Mouse (Mus musculus) liver, embryonic 14.5 days (tissue): ENCODE results near the gene Mfsd10. TPM values are rescaled to one million over a fixed set of nuclear protein-coding genes. Genes with fewer than 3 reads are reported as not detected.

Experiments
- ATAC-seq: fragments of 200-750 bp; cut with Nextera tagmentation; 2 replicates; pipeline ENCODE4 v1.8.0; 2017; ENCODE audit warnings: moderate number of reproducible peaks, mild to moderate bottlenecking, moderate library complexity; ENCODE audit not compliant: insufficient read depth
- DNase-seq, 3 experiments: peaks; one replicate each; pipeline ENCODE4 v3.0.0-alpha.2; 2012 to 2013; ENCODE audit warnings: low read depth in 3 of 3, low spot score in 3 of 3
- H3K27ac ChIP-seq: fragments of 300-500 bp; sonication (generic); 2 replicates; pipeline ENCODE4 v1.5.1; 2014; ENCODE audit warnings: moderate library complexity, mild to moderate bottlenecking, control low read depth, inconsistent platforms
- H3K27me3 ChIP-seq: fragments of 300-500 bp; sonication (generic); 2 replicates; pipeline ENCODE4 v1.6.1; 2014; ENCODE audit warnings: mild to moderate bottlenecking, low read length, moderate library complexity; ENCODE audit not compliant: control insufficient read depth, insufficient read depth
- H3K36me3 ChIP-seq: fragments of 300-500 bp; sonication (generic); replicated peaks from 2 replicates; pipeline ENCODE4 v1.6.1; 2014; ENCODE audit warnings: low read depth; ENCODE audit not compliant: control insufficient read depth, insufficient read depth
- H3K4me1 ChIP-seq, 2 experiments: fragments of 200-500 bp in 1 of 2; fragments of 300-500 bp in 1 of 2; sonication (generic) in 1 of 2; replicated peaks; 2 replicates each; pipeline ENCODE4 v1.6.1; 2012 to 2014; ENCODE audit warnings: antibody characterized with exemption in 1 of 2, inconsistent platforms in 1 of 2, low read length in 1 of 2; ENCODE audit not compliant: control insufficient read depth in 2 of 2, insufficient read depth in 2 of 2
- H3K4me2 ChIP-seq: fragments of 300-500 bp; sonication (generic); 2 replicates; pipeline ENCODE4 v1.6.1; 2014; ENCODE audit warnings: low read depth, mild to moderate bottlenecking, control low read depth, moderate library complexity
- H3K4me3 ChIP-seq, 2 experiments: fragments of 200-500 bp in 1 of 2; fragments of 300-500 bp in 1 of 2; sonication (generic) in 1 of 2; 2 replicates each; pipeline ENCODE4 v1.5.1; 2012 to 2014; ENCODE audit warnings: low read depth in 2 of 2, low read length in 2 of 2, mild to moderate bottlenecking in 2 of 2, control low read depth in 1 of 2, inconsistent platforms in 1 of 2, moderate library complexity in 1 of 2; ENCODE audit not compliant: insufficient read depth in 1 of 2
- H3K9ac ChIP-seq: fragments of 300-500 bp; sonication (generic); replicated peaks from 2 replicates; pipeline ENCODE4 v1.6.1; 2014; ENCODE audit warnings: mild to moderate bottlenecking, control low read depth, moderate library complexity
- H3K9me3 ChIP-seq: fragments of 300-500 bp; sonication (generic); 2 replicates; pipeline ENCODE4 v1.6.1; 2016; ENCODE audit warnings: low read length, mixed read lengths; ENCODE audit not compliant: control insufficient read depth
- CTCF ChIP-seq: IDR thresholded peaks from 2 replicates; pipeline ENCODE4 v1.5.1; 2016; ENCODE audit warnings: antibody characterized with exemption, low read depth, control low read depth
- EP300 ChIP-seq: IDR thresholded peaks from 2 replicates; pipeline ENCODE4 v1.6.1; 2016; ENCODE audit warnings: antibody characterized with exemption, low read depth
- WGBS: fragments of 180-500 bp; shearing (Covaris S2); extraction: QIAGEN DNeasy Blood & Tissue Kit; methylation state at CpG from one replicate; pipeline ENCODE4 v1.1.7; 2014; ENCODE audit not compliant: insufficient replicate concordance; 5-methylcytosine and 5-hydroxymethylcytosine counted together
- polyA plus RNA-seq, 2 experiments: library from polyadenylated mRNA; depleted of rRNA in 1 of 2; stranded (reverse) in 1 of 2; unstranded in 1 of 2; fragments of >200 nt; fragmentation: Nextera tagmentation in 1 of 2; extraction: Ambion mirVana in 1 of 2; gene quantifications; 2 replicates each; pipeline versions ENCODE4 v1.2.1 to v1.2.3; 2012 to 2014

The Mfsd10 gene
- polyA plus RNA-seq, 2 experiments = 33.1 to 53.6 TPM

- WGBS = under 1% methylated on average over 57 of the region's 57 CpGs
- DNase-seq (no peak), ATAC-seq (no peak)
- Histone ChIP-seq H3K27me3 (no peaks in the 10 kb centered on the region), H3K9ac (peak overlapping the region; percentile 83), H3K27ac (peak overlapping the region; percentile 86), H3K4me2 (peak overlapping the region; percentile 86), H3K9me3 (no peaks in the 10 kb centered on the region), H3K36me3 (peaks cover 12% of the 10 kb centered on the region), H3K4me3 (peak overlapping the region; percentile 57 to 73), H3K4me1 (peaks cover 11 to 15% of the 10 kb centered on the region in 2 experiments)
- TF ChIP-seq CTCF (no peak), EP300 (no peak)
Measured at GRCm38 (mm10) chr5:34660591-34661130, 23.6 kb upstream of the Mfsd10 start.

GRCm38 (mm10) chr5:34659686-34660590 is 22.9 kb upstream of the Mfsd10 start, which contains the start of the genes Nop14 and Grk4:
TSS of gene Nop14 (minus strand) at chr5:34660148.
TSS of gene Grk4 (plus strand) at chr5:34660379.
- peak within 1 kb of the TSS; percentile 95 for H3K4me2 ChIP-seq
- peaks cover 18% of the 10 kb centered on the region for H3K36me3 ChIP-seq
- ATAC-seq (peak; percentile 99), DNase-seq (peak; percentile 100)
- H3K9ac ChIP-seq = peak within 1 kb of the TSS; percentile 83
- TF ChIP-seq EP300 (peak; percentile 65), CTCF (peak; percentile 99)
- H3K9me3 ChIP-seq = no peaks in the 10 kb centered on the region
- under 1% methylated on average over 60 of the region's 60 CpGs for WGBS
- no peaks in the 10 kb centered on the region for H3K27me3 ChIP-seq
- peaks cover 11 to 15% of the 10 kb centered on the region in 2 experiments for H3K4me1 ChIP-seq
- H3K4me3 ChIP-seq = peak within 1 kb of the TSS; percentile 69 to 73
- peak within 1 kb of the TSS; percentile 86 for H3K27ac ChIP-seq

DNA sequence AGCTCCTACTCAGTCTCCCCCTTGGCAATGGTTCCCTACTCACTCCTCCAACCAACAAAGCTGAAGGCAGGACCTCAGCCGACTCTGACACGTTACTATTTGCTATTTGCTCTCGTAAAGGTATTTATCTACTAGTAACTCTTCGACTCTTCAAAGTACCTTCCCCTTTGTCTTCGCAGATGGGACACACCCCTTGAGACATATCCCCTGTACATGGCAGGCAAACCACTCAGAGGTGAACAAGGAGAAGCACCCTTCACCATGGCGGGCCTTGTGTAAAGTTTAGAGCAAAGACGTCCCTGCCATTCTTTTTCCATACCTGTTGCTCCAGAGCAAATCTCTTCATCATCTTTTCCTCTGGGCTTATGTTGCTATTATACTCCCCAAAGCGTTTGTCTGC is 20.5 kb upstream of the Mfsd10 start:
- WGBS = 81% methylated on average over 8 of the region's 8 CpGs
- no peak overlapping the region for H3K4me2 ChIP-seq
- no peak for TF ChIP-seq EP300
- TF ChIP-seq CTCF = no peak

GRCm38 (mm10) chr5:34654881-34655280 is 17.9 kb upstream of the Mfsd10 start:
- no peaks in the 10 kb centered on the region for H3K27me3 ChIP-seq
- TF ChIP-seq CTCF = no peak
- no peak for TF ChIP-seq EP300
- H3K9ac ChIP-seq = no peak overlapping the region
- no peak for ATAC-seq
- no peaks in the 10 kb centered on the region for H3K9me3 ChIP-seq
- 75% methylated on average over 9 of the region's 9 CpGs for WGBS
- H3K4me3 ChIP-seq = no peak overlapping the region
- peaks cover 7 to 12% of the 10 kb centered on the region in 2 experiments for H3K4me1 ChIP-seq
- H3K4me2 ChIP-seq = no peak overlapping the region
- DNase-seq = no peak
- peaks cover 62% of the 10 kb centered on the region for H3K36me3 ChIP-seq
- H3K27ac ChIP-seq = no peak overlapping the region

More for the DNA sequence above, 20.5 kb upstream of the Mfsd10 start:
- Histone ChIP-seq H3K4me3 (no peak overlapping the region), H3K4me1 (peaks cover 15 to 16% of the 10 kb centered on the region in 2 experiments), H3K36me3 (peaks cover 36% of the 10 kb centered on the region), H3K27me3 (no peaks in the 10 kb centered on the region), H3K9ac (no peak overlapping the region), H3K9me3 (no peaks in the 10 kb centered on the region), H3K27ac (no peak overlapping the region)
- DNase-seq = no peak
- no peak for ATAC-seq

DNA sequence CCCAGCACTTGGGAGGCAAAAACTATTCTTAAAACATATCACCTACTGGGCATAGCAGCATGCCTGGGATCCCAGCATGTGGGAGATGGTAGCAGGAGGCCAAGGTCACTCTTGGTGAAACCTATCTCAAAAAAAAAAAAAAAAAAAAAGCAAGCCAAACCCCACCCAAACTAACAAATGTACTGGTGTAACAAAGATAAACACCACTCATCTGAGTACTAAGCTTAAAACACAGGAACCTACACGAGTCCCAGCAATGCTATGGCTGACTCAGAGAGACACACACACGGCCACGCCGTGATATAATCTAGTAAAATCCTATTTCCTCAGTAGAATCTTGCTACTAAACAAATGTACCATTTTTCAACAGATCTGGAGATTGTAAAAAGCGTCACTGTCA is 15.9 kb upstream of the Mfsd10 start:
- Histone ChIP-seq H3K27me3 (no peaks in the 10 kb centered on the region), H3K27ac (no peak overlapping the region), H3K9ac (no peak overlapping the region), H3K9me3 (no peaks in the 10 kb centered on the region), H3K36me3 (peaks cover 78% of the 10 kb centered on the region), H3K4me2 (no peak overlapping the region), H3K4me1 (peaks cover 0 to 5% of the 10 kb centered on the region in 2 experiments; a peak in 1 of 4 replicates), H3K4me3 (no peak overlapping the region)
- ATAC-seq = no peak
- DNase-seq = no peak
- 61% methylated on average over 5 of the region's 5 CpGs for WGBS
- TF ChIP-seq CTCF (no peak), EP300 (no peak)
